Mouse (Mus musculus): ENCODE results near the gene Sec61b.
A peak's percentile ranks its signal among the peaks of the same experiment; 100 is the strongest.

Sec61b gene

GRCm38 (mm10) chr4:47473968-47474729, at the start of gene Sec61b, which contains the start of gene Alg2:
Gene Sec61b (plus strand): TSS chr4:47474658.
Gene Alg2 (minus strand): TSS chr4:47474333.
- peak; percentile 98 for DNase-seq (ENCODE audit: low read depth, low spot score)

GRCm38 (mm10) chr4:47425247-47425830, 49.1 kb upstream of the Sec61b start:
- DNase-seq (ENCODE audit: low read depth, low spot score), result no peak

GRCm38 (mm10) chr4:47427606-47428005, 46.9 kb upstream of the Sec61b start:
- DNase-seq (ENCODE audit: low read depth, low spot score), result no peak

- no peak for DNase-seq (ENCODE audit: low read depth, low spot score)
These were observed 43.9 kb upstream of the Sec61b start for GRCm38 (mm10) chr4:47430557-47430956.

- no peak for DNase-seq (ENCODE audit: low read depth, low spot score)
These were observed 43.4 kb upstream of the Sec61b start for GRCm38 (mm10) chr4:47431081-47431480.

GRCm38 (mm10) chr4:47432766-47433165, 41.7 kb upstream of the Sec61b start:
- DNase-seq (ENCODE audit: low read depth, low spot score), result no peak

- DNase-seq (ENCODE audit: low read depth, low spot score), result no peak
These were observed 39.3 kb upstream of the Sec61b start for GRCm38 (mm10) chr4:47435131-47435530.

GRCm38 (mm10) chr4:47435566-47436360, 38.7 kb upstream of the Sec61b start:
- no peak for DNase-seq (ENCODE audit: low read depth, low spot score)

- peak; percentile 84 for DNase-seq (ENCODE audit: low read depth, low spot score)
These were observed 36.8 kb upstream of the Sec61b start for GRCm38 (mm10) chr4:47437365-47438340.

- no peak for DNase-seq (ENCODE audit: low read depth, low spot score)
These were observed 35.5 kb upstream of the Sec61b start for GRCm38 (mm10) chr4:47438956-47439355.

- DNase-seq (ENCODE audit: low read depth, low spot score), result no peak
These were observed 33.5 kb upstream of the Sec61b start for GRCm38 (mm10) chr4:47440951-47441350.

GRCm38 (mm10) chr4:47448526-47448925, 25.9 kb upstream of the Sec61b start:
- DNase-seq (ENCODE audit: low read depth, low spot score), result no peak

- DNase-seq (ENCODE audit: low read depth, low spot score), result no peak
These were observed 25.3 kb upstream of the Sec61b start for GRCm38 (mm10) chr4:47449116-47449515.

- DNase-seq (ENCODE audit: low read depth, low spot score), result no peak
These were observed 24.6 kb upstream of the Sec61b start for GRCm38 (mm10) chr4:47449586-47450522.

- DNase-seq (ENCODE audit: low read depth, low spot score), result no peak
These were observed 7.3 kb upstream of the Sec61b start for GRCm38 (mm10) chr4:47467196-47467595.

GRCm38 (mm10) chr4:47473586-47473967, 881 bp upstream of the Sec61b start:
- peak; percentile 4 for DNase-seq (ENCODE audit: low read depth, low spot score)

- no peak for DNase-seq (ENCODE audit: low read depth, low spot score)
These were observed 529 bp downstream of the Sec61b start for GRCm38 (mm10) chr4:47474730-47475643.

GRCm38 (mm10) chr4:47477539-47477938, 3.1 kb downstream of the Sec61b start:
- DNase-seq (ENCODE audit: low read depth, low spot score), result no peak

- DNase-seq (ENCODE audit: low read depth, low spot score), result no peak
These were observed 5.6 kb downstream of the Sec61b start for GRCm38 (mm10) chr4:47480095-47480494.

All from brain, embryonic 18.5 days (tissue).